Mouse (Mus musculus) forebrain, embryonic 16.5 days (tissue): ENCODE measurements at regions not wholly inside any gene's neighbourhood (a gene's known extent, or its start where the extent isn't known, plus 50 kb on each side); places are given as distances from the start of the nearest gene placed in this dataset.

Source experiments
- ATAC-seq: fragments of 200-750 bp; cut with Nextera tagmentation; 2 replicates; pipeline ENCODE4 v1.8.0; 2017; ENCODE audit warnings: mild to moderate bottlenecking, moderate library complexity
- H3K27ac ChIP-seq: fragments of 300-500 bp; sonication (generic); 2 replicates; pipeline ENCODE4 v1.5.1; 2014; ENCODE audit warnings: low read length, control low read depth
- H3K27me3 ChIP-seq: fragments of 300-500 bp; sonication (generic); replicated peaks from 2 replicates; pipeline ENCODE4 v1.6.1; 2014; ENCODE audit warnings: low read length; ENCODE audit not compliant: control insufficient read depth, insufficient read depth
- H3K36me3 ChIP-seq: fragments of 300-500 bp; sonication (generic); 2 replicates; pipeline ENCODE4 v1.6.1; 2014; ENCODE audit not compliant: control insufficient read depth, insufficient read depth
- H3K4me1 ChIP-seq: fragments of 300-500 bp; sonication (generic); replicated peaks from 2 replicates; pipeline ENCODE4 v1.6.1; 2014; ENCODE audit warnings: low read length; ENCODE audit not compliant: control insufficient read depth, insufficient read depth
- H3K4me2 ChIP-seq: fragments of 300-500 bp; sonication (generic); 2 replicates; pipeline ENCODE4 v1.6.1; 2014; ENCODE audit warnings: mild to moderate bottlenecking, low read length, control low read depth
- H3K4me3 ChIP-seq: fragments of 300-500 bp; sonication (generic); replicated peaks from 2 replicates; pipeline ENCODE4 v1.5.1; 2014; ENCODE audit warnings: mild to moderate bottlenecking, low read length, control low read depth
- H3K9ac ChIP-seq: fragments of 300-500 bp; sonication (generic); replicated peaks from 2 replicates; pipeline ENCODE4 v1.6.1; 2014; ENCODE audit warnings: low read depth, low read length, control low read depth
- H3K9me3 ChIP-seq: fragments of 300-500 bp; sonication (generic); 2 replicates; pipeline ENCODE4 v1.6.1; 2016; ENCODE audit warnings: low read length; ENCODE audit not compliant: control insufficient read depth
- WGBS: fragments of 180-500 bp; shearing (Covaris S2); extraction: QIAGEN DNeasy Blood & Tissue Kit; methylation state at CpG from one replicate; pipeline ENCODE4 v1.1.7; 2014; 5-methylcytosine and 5-hydroxymethylcytosine counted together

- 80% methylated on average over 6 of the region's 6 CpGs for WGBS
- no peak overlapping the region for H3K27ac ChIP-seq
- no peaks in the 10 kb centered on the region for H3K4me1 ChIP-seq
- H3K9ac ChIP-seq: no peak overlapping the region
- H3K36me3 ChIP-seq: no peaks in the 10 kb centered on the region
- ATAC-seq: no peak
- H3K9me3 ChIP-seq: no peaks in the 10 kb centered on the region
- H3K4me2 ChIP-seq: no peak overlapping the region
- H3K27me3 ChIP-seq: no peaks in the 10 kb centered on the region
- no peak overlapping the region for H3K4me3 ChIP-seq
Measured at GRCm38 (mm10) chr9:53045788-53046187, 202.1 kb downstream of the Ddx10 start.

- no peak for ATAC-seq
- Histone ChIP-seq H3K9me3 (no peaks in the 10 kb centered on the region), H3K27ac (no peak overlapping the region), H3K27me3 (no peaks in the 10 kb centered on the region), H3K36me3 (no peaks in the 10 kb centered on the region), H3K4me1 (no peaks in the 10 kb centered on the region), H3K9ac (no peak overlapping the region), H3K4me3 (no peak overlapping the region), H3K4me2 (no peak overlapping the region)
- 85% methylated on average over 4 of the region's 4 CpGs for WGBS
Measured at GRCm38 (mm10) chr9:53033797-53034196, 214.1 kb downstream of the Ddx10 start.

GRCm38 (mm10) chr9:53022096-53022495 is 225.8 kb downstream of the Ddx10 start:
- 67% methylated on average over 4 of the region's 4 CpGs for WGBS
- Histone ChIP-seq H3K4me1 (no peaks in the 10 kb centered on the region), H3K4me3 (no peak overlapping the region), H3K36me3 (no peaks in the 10 kb centered on the region), H3K9me3 (no peaks in the 10 kb centered on the region), H3K9ac (no peak overlapping the region), H3K27me3 (no peaks in the 10 kb centered on the region), H3K4me2 (no peak overlapping the region), H3K27ac (no peak overlapping the region)
- ATAC-seq: no peak

- H3K4me1 ChIP-seq: no peaks in the 10 kb centered on the region
- no peak overlapping the region for H3K4me3 ChIP-seq
- WGBS: 96% methylated on average over 9 of the region's 9 CpGs
- H3K27me3 ChIP-seq: no peaks in the 10 kb centered on the region
- no peak for ATAC-seq
- no peak overlapping the region for H3K27ac ChIP-seq
- H3K4me2 ChIP-seq: no peak overlapping the region
- H3K36me3 ChIP-seq: no peaks in the 10 kb centered on the region
- no peak overlapping the region for H3K9ac ChIP-seq
- H3K9me3 ChIP-seq: peaks cover 4% of the 10 kb centered on the region; the same call in 1 of the 2 replicates
Measured at GRCm38 (mm10) chr9:53010741-53011140, 237.1 kb downstream of the Ddx10 start.

- Histone ChIP-seq H3K36me3 (no peaks in the 10 kb centered on the region), H3K4me1 (peaks cover 6% of the 10 kb centered on the region), H3K4me2 (no peak overlapping the region), H3K27ac (no peak overlapping the region), H3K4me3 (no peak overlapping the region), H3K9ac (no peak overlapping the region), H3K9me3 (no peaks in the 10 kb centered on the region), H3K27me3 (no peaks in the 10 kb centered on the region)
- ATAC-seq: no peak
- 91% methylated on average over 10 of the region's 10 CpGs for WGBS
Measured at GRCm38 (mm10) chr9:53007395-53007794, 240.5 kb downstream of the Ddx10 start.

GRCm38 (mm10) chr9:53006085-53006484 is 241.8 kb downstream of the Ddx10 start:
- no peak overlapping the region for H3K27ac ChIP-seq
- ATAC-seq: no peak
- no peak overlapping the region for H3K4me3 ChIP-seq
- no peaks in the 10 kb centered on the region for H3K36me3 ChIP-seq
- no peak overlapping the region for H3K9ac ChIP-seq
- no peaks in the 10 kb centered on the region for H3K9me3 ChIP-seq
- WGBS: 81% methylated on average over 1 of the region's 1 CpGs
- H3K4me1 ChIP-seq: peaks cover 6% of the 10 kb centered on the region
- H3K4me2 ChIP-seq: no peak overlapping the region
- no peaks in the 10 kb centered on the region for H3K27me3 ChIP-seq

- H3K27ac ChIP-seq: peak overlapping the region; percentile 53
- H3K4me1 ChIP-seq: peaks cover 6% of the 10 kb centered on the region
- H3K36me3 ChIP-seq: no peaks in the 10 kb centered on the region
- ATAC-seq: peak; percentile 83; the same call in 1 of the 2 replicates
- WGBS: 7% methylated on average over 3 of the region's 3 CpGs
- no peak overlapping the region for H3K4me2 ChIP-seq
- no peaks in the 10 kb centered on the region for H3K9me3 ChIP-seq
- H3K27me3 ChIP-seq: no peaks in the 10 kb centered on the region
- no peak overlapping the region for H3K9ac ChIP-seq
- no peak overlapping the region for H3K4me3 ChIP-seq
Measured at GRCm38 (mm10) chr9:53004253-53004978, 243.4 kb downstream of the Ddx10 start.

GRCm38 (mm10) chr9:52976041-52976440 is 271.8 kb downstream of the Ddx10 start:
- Histone ChIP-seq H3K4me2 (no peak overlapping the region), H3K27me3 (no peaks in the 10 kb centered on the region), H3K9ac (no peak overlapping the region), H3K4me3 (no peak overlapping the region), H3K4me1 (no peaks in the 10 kb centered on the region), H3K9me3 (no peaks in the 10 kb centered on the region), H3K36me3 (no peaks in the 10 kb centered on the region), H3K27ac (no peak overlapping the region)
- no peak for ATAC-seq
- WGBS: 80% methylated on average over 1 of the region's 1 CpGs

- WGBS: 87% methylated on average over 4 of the region's 4 CpGs
- H3K27ac ChIP-seq: no peak overlapping the region
- H3K36me3 ChIP-seq: no peaks in the 10 kb centered on the region
- no peaks in the 10 kb centered on the region for H3K27me3 ChIP-seq
- no peak for ATAC-seq
- no peaks in the 10 kb centered on the region for H3K4me1 ChIP-seq
- no peak overlapping the region for H3K4me2 ChIP-seq
- no peaks in the 10 kb centered on the region for H3K9me3 ChIP-seq
- no peak overlapping the region for H3K9ac ChIP-seq
- H3K4me3 ChIP-seq: no peak overlapping the region
Measured at GRCm38 (mm10) chr9:52965631-52966030, 282.2 kb downstream of the Ddx10 start.

- ATAC-seq: no peak
- H3K4me1 ChIP-seq: no peaks in the 10 kb centered on the region
- no peaks in the 10 kb centered on the region for H3K36me3 ChIP-seq
- no peak overlapping the region for H3K4me3 ChIP-seq
- no peak overlapping the region for H3K27ac ChIP-seq
- no peak overlapping the region for H3K9ac ChIP-seq
- WGBS: 62% methylated on average over 6 of the region's 6 CpGs
- H3K4me2 ChIP-seq: no peak overlapping the region
- H3K27me3 ChIP-seq: no peaks in the 10 kb centered on the region
- no peaks in the 10 kb centered on the region for H3K9me3 ChIP-seq
Measured at GRCm38 (mm10) chr9:52959668-52960067, 280.1 kb upstream of the AI593442 start.
